Comparison of ENCODE assay signal across 28 mouse cellular contexts in genomic region chr13:96052755-96053154, GRCm38 (mm10). TPM values are rescaled to one million over a fixed set of nuclear protein-coding genes. Genes with fewer than 3 reads are reported as not detected.
DNase-seq lines count a peak whose midpoint lies in the region; ATAC-seq lines count a peak whose summit lies in the region.
"Had no signal": no experiment of that assay in that cellular context is flagged by ENCODE, and none has a peak within 500 bp of the region (broad histone marks: within the 10 kb centered on the region; RNA-seq: fewer than 3 reads in every experiment).

No protein-coding gene starts in this region.

- no peak overlapping the region for H3K9ac ChIP-seq in forebrain, embryonic 16.5 days (replicated peaks; ENCODE audit: low read depth, low read length)

- 92% methylated on average over 3 of the region's 3 CpGs for WGBS in forebrain, embryonic 16.5 days

- no peaks in the 10 kb centered on the region for H3K27me3 ChIP-seq in forebrain, embryonic 16.5 days (replicated peaks; ENCODE audit: control insufficient read depth, insufficient read depth, low read length)
- H3K27me3 ChIP-seq: CH12.LX had no signal

- no peak overlapping the region for H3K27ac ChIP-seq in forebrain, embryonic 16.5 days (ENCODE audit: low read length)

- no peaks in the 10 kb centered on the region for H3K36me3 ChIP-seq in forebrain, embryonic 16.5 days (ENCODE audit: control insufficient read depth, insufficient read depth)
- H3K36me3 ChIP-seq: G1E had no signal

- H3K9me3 ChIP-seq in forebrain, embryonic 16.5 days (ENCODE audit: control insufficient read depth, low read length), result no peaks in the 10 kb centered on the region
- H3K9me3 ChIP-seq: G1E had no signal

- no peak overlapping the region for H3K4me2 ChIP-seq in forebrain, embryonic 16.5 days (ENCODE audit: low read length)

- peak; percentile 52 for ATAC-seq in common myeloid progenitor, adult 5-6 weeks (replicated peaks; ENCODE audit: low read depth, poor library complexity, severe bottlenecking)
- ATAC-seq in forebrain, embryonic 16.5 days, result no peak
- ATAC-seq: activated CD4-positive, CD25-positive, alpha-beta regulatory T cell, adult 4 months; CD4-positive, CD25-positive, alpha-beta regulatory T cell, adult 4 months; Patski had no signal

- no peaks in the 10 kb centered on the region for H3K4me1 ChIP-seq in forebrain, embryonic 16.5 days (replicated peaks; ENCODE audit: control insufficient read depth, insufficient read depth, low read length)

- intact Hi-C loops in heart, postnatal 25 days (cut with DNase I), result no loop called here

- DNase-seq in heart, adult 11 months, result peak; percentile 27
- no peak for DNase-seq in heart, postnatal 25 days (ENCODE audit: low spot score)
- DNase-seq in 416B (ENCODE audit: low read depth), result peak; percentile 54
- no peak for DNase-seq in kidney, adult 18-20 months
- DNase-seq: adrenal gland, adult 2 months; adrenal gland, adult 8-10 months; adrenal gland, postnatal 10 days; adrenal gland, postnatal 14 days; adrenal gland, postnatal 25 days; adrenal gland, postnatal 36 days; B cell, adult 2 months; cerebellum, adult 11 months; cerebellum, adult 11-12 months; cerebellum, adult 18-20 months; cerebellum, adult 2 months had no signal

- H3K4me3 ChIP-seq in forebrain, embryonic 16.5 days (replicated peaks; ENCODE audit: low read length), result no peak overlapping the region

RNA-seq across cellular contexts. Expression of gene Gm20075, which starts 28.4 kb away (rescaled TPM):
- total RNA-seq in heart, postnatal 25 days (2021), result 10 to 100 TPM; 12.6 to 13.4 TPM
- 15.0 and 31.3 TPM in 2 replicates for total RNA-seq in common myeloid progenitor, adult 5-6 weeks (2017)
- polyA plus RNA-seq in forebrain, embryonic 16.5 days (2015; fragmentation: Nextera tagmentation; extraction: Ambion mirVana), result 27.9 and 34.7 TPM in 2 replicates

RNA-seq across cellular contexts. Expression of gene Gm17190, which starts 29.1 kb away (rescaled TPM):
- not detected for total RNA-seq in heart, postnatal 25 days (2021)
- total RNA-seq in common myeloid progenitor, adult 5-6 weeks (2017), result not detected in 2 replicates
- 0.20 TPM in 1 of 2 replicates, not detected in the other for polyA plus RNA-seq in forebrain, embryonic 16.5 days (2015; fragmentation: Nextera tagmentation; extraction: Ambion mirVana)
- total RNA-seq: adrenal gland, adult 18-20 months; adrenal gland, adult 2 months; adrenal gland, adult 8-10 months; adrenal gland, postnatal 10 days; adrenal gland, postnatal 14 days; adrenal gland, postnatal 25 days; adrenal gland, postnatal 36 days; adrenal gland, postnatal 4 days; CH12.LX; ES-E14; MEL had no signal
- polyA plus RNA-seq: activated CD4-positive, CD25-positive, alpha-beta regulatory T cell, adult 4 months; adrenal gland, adult 2 months; brain, embryonic 14.5 days; C2C12; CD4-positive, CD25-positive, alpha-beta regulatory T cell, adult 4 months; cerebellum, adult 2 months; G1E had no signal

Comparison
In these comparisons a context has a peak if more than half of its experiments do, and no peak if none do; other contexts are left out.
1. DNase-seq: peak in heart, adult 11 months (single experiment) and 416B (single experiment); none in heart, postnatal 25 days (single experiment) and kidney, adult 18-20 months (single experiment).